Mouse (Mus musculus): ENCODE data around the gene Wfdc5. TPM values are rescaled to one million over a fixed set of nuclear protein-coding genes. Genes with fewer than 3 reads are reported as not detected.

Wfdc5 gene
- polyA plus RNA-seq, 1 experiment from 2014 or later, result not detected

DNA sequence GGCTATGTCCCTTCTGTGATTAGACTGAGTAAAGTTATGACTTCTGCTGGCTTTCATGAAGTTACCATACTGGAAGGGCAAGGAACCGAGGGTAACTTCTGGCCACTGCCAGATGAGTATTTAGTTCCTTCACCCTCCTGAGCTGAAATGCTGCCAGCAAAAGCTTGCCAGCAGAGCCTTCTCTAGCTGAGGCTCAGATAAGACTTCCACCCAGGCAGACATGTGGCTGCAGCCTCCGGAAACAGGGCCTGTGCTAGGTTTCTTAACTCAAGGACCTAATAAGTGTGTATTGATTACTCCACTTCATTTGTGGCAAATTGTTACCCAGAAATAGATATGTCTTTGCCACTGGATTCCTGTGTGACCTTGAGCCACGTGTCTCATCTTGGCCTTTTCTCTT, 9.1 kb downstream of the Wfdc5 start:
- peaks cover 54% of the 10 kb centered on the region for H3K27me3 ChIP-seq
- H3K36me3 ChIP-seq, result no peaks in the 10 kb centered on the region
- H3K4me2 ChIP-seq, result no peak overlapping the region
- H3K4me1 ChIP-seq (replicated peaks), result peaks cover 3% of the 10 kb centered on the region
- H3K9ac ChIP-seq, result no peak overlapping the region
- DNase-seq (no peak), ATAC-seq (ENCODE audit: low read depth) (no peak)
- H3K9me3 ChIP-seq (replicated peaks), result no peaks in the 10 kb centered on the region
- H3K4me3 ChIP-seq (replicated peaks), result no peak overlapping the region
- H3K27ac ChIP-seq, result no peak overlapping the region
- WGBS (ENCODE audit: insufficient replicate concordance), result 40% methylated on average over 3 of the region's 3 CpGs

DNA sequence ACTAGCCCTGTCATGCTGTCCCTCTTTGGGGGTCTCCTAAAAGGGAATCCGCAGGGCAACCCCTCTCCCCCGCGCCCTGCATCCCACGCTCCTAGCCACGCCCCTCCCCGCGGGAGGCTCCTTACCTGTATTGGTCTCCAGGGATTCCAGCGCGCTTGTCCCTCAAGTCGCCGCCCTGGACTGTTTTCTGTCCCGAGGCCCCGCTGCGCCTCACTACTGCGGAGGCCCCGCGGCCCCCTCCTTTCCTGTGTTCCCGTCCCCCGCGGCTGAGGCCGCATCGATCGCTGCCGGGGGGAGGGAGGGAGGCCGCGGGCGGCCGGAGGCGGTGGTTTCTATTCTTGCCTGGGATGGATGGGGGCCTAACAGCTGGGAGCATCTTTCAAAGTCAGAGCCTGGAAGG, 11.6 kb downstream of the Wfdc5 start, which contains the start of gene Kcns1:
Gene Kcns1, minus strand, starts transcription at position 212 of the 400 bp plus-strand sequence.
- Histone ChIP-seq H3K4me1 (replicated peaks) (peaks cover 7% of the 10 kb centered on the region), H3K4me3 (replicated peaks) (peak within 1 kb of the TSS; percentile 28), H3K27ac (no peak within 1 kb of the TSS), H3K9me3 (replicated peaks) (no peaks in the 10 kb centered on the region), H3K27me3 (peaks cover 78% of the 10 kb centered on the region), H3K9ac (no peak within 1 kb of the TSS), H3K4me2 (peak within 1 kb of the TSS; percentile 38), H3K36me3 (no peaks in the 10 kb centered on the region)
- ATAC-seq (ENCODE audit: low read depth) (no peak), DNase-seq (no peak)
- WGBS (ENCODE audit: insufficient replicate concordance), result under 1% methylated on average over 24 of the region's 29 CpGs

DNA sequence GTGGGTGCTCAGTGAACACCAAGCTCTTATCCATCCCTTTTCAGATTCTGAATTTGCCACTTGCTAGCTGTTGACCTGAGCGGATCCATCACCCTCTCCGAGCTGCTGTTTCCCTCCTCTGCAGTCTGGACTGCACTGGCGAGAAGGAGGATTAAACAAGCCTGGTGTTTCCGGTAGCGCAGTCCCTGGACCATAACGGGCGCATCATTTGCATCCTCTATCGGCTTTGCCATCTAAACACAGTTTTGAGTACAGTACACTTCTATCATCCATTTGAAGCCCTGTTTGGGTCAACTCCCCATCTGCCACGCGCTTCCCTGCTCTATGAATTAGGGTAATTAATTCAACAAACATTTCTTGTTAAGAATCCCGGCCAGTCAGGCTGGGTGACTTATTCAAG, 12.2 kb downstream of the Wfdc5 start:
- Histone ChIP-seq H3K36me3 (no peaks in the 10 kb centered on the region), H3K27ac (no peak overlapping the region), H3K4me3 (replicated peaks) (no peak overlapping the region), H3K4me1 (replicated peaks) (peaks cover 7% of the 10 kb centered on the region), H3K27me3 (peaks cover 83% of the 10 kb centered on the region), H3K9me3 (replicated peaks) (no peaks in the 10 kb centered on the region), H3K4me2 (no peak overlapping the region), H3K9ac (no peak overlapping the region)
- 7% methylated on average over 11 of the region's 11 CpGs for WGBS (ENCODE audit: insufficient replicate concordance)
- no peak for DNase-seq
- no peak for ATAC-seq (ENCODE audit: low read depth)

DNA sequence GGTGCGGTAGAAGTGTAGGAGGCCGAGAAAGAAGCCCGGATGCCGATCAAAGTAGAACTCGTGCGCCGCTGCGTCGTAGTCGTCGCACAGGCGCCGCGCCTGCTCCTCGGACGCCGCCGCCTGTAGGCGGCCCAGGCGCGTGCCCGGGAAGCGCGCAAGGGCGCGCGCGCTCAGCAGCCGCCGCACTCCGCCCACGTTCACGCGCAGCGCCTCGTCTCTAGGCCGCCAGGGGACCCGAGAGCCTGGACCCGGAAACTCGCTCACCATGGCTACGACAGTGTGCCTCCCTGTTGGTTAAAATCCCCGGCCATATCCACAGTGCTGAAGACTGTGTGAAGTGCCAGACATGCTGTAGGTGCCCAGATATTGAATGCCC, 14.0 kb downstream of the Wfdc5 start:
- H3K27ac ChIP-seq, result no peak overlapping the region
- peak overlapping the region; percentile 30 for H3K4me3 ChIP-seq (replicated peaks)
- H3K9ac ChIP-seq, result no peak overlapping the region
- 8% methylated on average over 42 of the region's 42 CpGs for WGBS (ENCODE audit: insufficient replicate concordance)
- no peak for DNase-seq
- H3K4me1 ChIP-seq (replicated peaks), result peaks cover 7% of the 10 kb centered on the region
- no peaks in the 10 kb centered on the region for H3K9me3 ChIP-seq (replicated peaks)
- no peaks in the 10 kb centered on the region for H3K36me3 ChIP-seq
- H3K27me3 ChIP-seq, result peaks cover 80% of the 10 kb centered on the region
- H3K4me2 ChIP-seq, result peak overlapping the region; percentile 39
- ATAC-seq (ENCODE audit: low read depth), result no peak

DNA sequence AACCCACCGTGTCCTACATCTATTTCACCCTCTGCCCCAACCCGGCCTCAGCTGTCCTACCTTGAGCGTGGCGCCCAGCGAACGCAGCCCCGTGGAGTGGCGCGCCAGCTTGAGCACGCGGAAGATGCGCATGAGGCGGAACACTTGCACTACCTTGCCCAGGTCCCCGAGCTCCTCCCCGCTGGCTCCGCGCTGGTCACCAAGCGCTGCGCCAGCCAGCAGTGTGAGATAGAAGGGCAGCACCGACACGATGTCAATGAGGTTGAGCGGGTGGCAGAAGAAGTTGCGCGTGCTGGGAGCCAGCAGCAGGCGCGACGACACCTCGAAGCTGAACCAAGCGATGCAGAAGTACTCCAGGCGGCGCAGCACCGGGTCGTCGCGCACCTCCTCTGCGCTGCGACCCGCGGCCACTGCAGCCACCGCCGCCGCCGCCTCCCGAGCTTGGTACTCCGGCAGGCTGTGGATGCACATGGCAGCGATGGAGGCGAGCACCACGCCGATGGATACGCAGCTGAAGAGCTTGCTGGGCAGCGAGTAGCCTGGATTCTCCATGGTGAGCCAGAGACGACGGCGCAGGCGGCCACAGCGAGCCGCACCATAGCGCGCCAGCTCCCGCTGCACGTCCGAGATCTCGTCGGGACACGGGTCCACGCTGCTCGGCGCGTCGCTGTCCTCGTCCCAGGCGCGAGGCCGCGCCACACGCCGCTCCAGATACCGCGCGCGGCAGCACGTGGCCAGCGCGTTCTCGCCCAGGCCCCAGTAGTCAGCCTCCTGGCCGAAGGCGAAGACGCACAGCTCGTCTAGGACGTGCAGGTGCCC, 14.6 kb downstream of the Wfdc5 start:
- peak overlapping the region; percentile 39 for H3K4me2 ChIP-seq
- 12% methylated on average over 90 of the region's 90 CpGs for WGBS (ENCODE audit: insufficient replicate concordance)
- no peak overlapping the region for H3K27ac ChIP-seq
- ATAC-seq (ENCODE audit: low read depth), result no peak
- peaks cover 75% of the 10 kb centered on the region for H3K27me3 ChIP-seq
- no peaks in the 10 kb centered on the region for H3K9me3 ChIP-seq (replicated peaks)
- H3K36me3 ChIP-seq, result no peaks in the 10 kb centered on the region
- peak overlapping the region; percentile 30 for H3K4me3 ChIP-seq (replicated peaks)
- DNase-seq, result no peak
- H3K4me1 ChIP-seq (replicated peaks), result peaks cover 7% of the 10 kb centered on the region
- H3K9ac ChIP-seq, result no peak overlapping the region

DNA sequence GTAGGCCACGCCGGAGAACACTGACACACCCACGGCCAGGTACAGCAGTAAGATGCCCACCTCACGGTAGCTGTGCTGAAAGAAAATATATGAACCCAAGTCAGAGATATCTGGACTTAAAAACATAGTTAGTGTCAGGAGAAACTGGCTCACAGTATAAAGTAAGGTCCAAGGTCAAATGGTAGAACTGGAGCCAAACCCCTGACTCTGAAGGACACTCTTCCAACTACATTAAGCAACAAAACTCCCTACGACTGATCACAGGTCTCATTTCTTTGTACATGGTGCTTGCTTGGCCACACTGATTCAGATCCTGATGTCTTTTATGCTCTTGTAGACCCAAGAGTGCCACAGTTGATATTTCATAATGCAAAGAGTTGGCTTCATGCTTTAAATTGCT, 17.6 kb downstream of the Wfdc5 start:
- Histone ChIP-seq H3K4me2 (no peak overlapping the region), H3K27me3 (peaks cover 47% of the 10 kb centered on the region), H3K27ac (no peak overlapping the region), H3K4me1 (replicated peaks) (peaks cover 7% of the 10 kb centered on the region), H3K9ac (no peak overlapping the region), H3K4me3 (replicated peaks) (no peak overlapping the region), H3K36me3 (no peaks in the 10 kb centered on the region), H3K9me3 (replicated peaks) (no peaks in the 10 kb centered on the region)
- ATAC-seq (ENCODE audit: low read depth) (no peak), DNase-seq (no peak)
- 71% methylated on average over 5 of the region's 5 CpGs for WGBS (ENCODE audit: insufficient replicate concordance)

DNA sequence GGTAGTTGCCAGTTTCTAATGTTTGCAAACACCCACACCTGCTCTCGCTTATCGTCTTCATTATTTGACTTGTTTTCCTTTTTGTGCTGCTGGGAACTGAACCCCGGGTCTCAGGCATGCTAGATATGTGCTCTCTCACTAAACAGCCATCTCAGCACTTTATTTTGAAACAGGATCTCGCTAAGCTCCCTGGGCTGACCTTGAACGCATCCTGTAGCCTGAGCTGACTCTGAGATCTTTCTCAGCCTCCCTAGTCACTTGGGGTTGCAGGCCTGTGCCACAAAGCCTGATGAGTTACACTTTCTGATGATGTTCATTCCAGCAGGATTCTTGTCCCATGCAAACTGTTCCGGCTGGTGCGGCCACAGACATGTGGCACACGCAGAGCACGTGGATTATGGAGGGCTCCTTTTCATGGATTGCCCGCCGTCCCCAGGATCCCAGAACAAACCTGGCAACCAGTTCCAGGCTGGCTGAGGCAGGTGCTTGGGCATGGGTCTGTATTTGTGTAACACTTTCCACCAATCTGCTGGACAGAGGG, 21.0 kb downstream of the Wfdc5 start:
- WGBS (ENCODE audit: insufficient replicate concordance), result 75% methylated on average over 11 of the region's 11 CpGs

DNA sequence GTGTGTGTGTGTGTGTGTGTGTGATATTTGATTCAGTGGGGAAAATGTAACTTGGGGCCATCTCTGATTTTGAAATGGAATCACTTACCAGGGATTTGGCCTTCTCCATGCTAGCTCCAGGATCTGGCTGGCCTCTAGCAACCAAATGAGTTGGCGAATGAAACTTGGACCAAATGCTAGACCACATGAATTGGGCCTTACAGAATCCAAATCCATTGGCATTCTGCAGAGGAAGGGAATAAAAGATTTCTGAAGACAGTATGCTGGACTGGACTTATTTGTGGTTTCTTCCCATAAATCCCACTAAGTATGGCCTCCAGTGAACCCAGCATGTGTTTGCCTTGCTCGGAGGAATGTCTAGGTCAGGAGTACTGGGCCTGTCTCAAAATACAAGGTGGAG, 23.7 kb downstream of the Wfdc5 start:
- Histone ChIP-seq H3K27ac (no peak overlapping the region), H3K9ac (no peak overlapping the region), H3K36me3 (peaks cover 3% of the 10 kb centered on the region; the same call in 1 of the 2 replicates), H3K4me2 (no peak overlapping the region), H3K9me3 (replicated peaks) (no peaks in the 10 kb centered on the region), H3K4me1 (replicated peaks) (no peaks in the 10 kb centered on the region), H3K4me3 (replicated peaks) (no peak overlapping the region), H3K27me3 (no peaks in the 10 kb centered on the region)
- ATAC-seq (ENCODE audit: low read depth), result no peak
- no peak for DNase-seq
- WGBS (ENCODE audit: insufficient replicate concordance), result 72% methylated on average over 2 of the region's 2 CpGs

More for the DNA sequence above, 21.0 kb downstream of the Wfdc5 start:
- Histone ChIP-seq H3K9ac (no peak overlapping the region), H3K36me3 (no peaks in the 10 kb centered on the region), H3K9me3 (replicated peaks) (no peaks in the 10 kb centered on the region), H3K27me3 (peaks cover 14% of the 10 kb centered on the region), H3K4me3 (replicated peaks) (no peak overlapping the region), H3K4me2 (no peak overlapping the region), H3K4me1 (replicated peaks) (no peaks in the 10 kb centered on the region), H3K27ac (no peak overlapping the region)
- no peak for DNase-seq
- no peak for ATAC-seq (ENCODE audit: low read depth)

DNA sequence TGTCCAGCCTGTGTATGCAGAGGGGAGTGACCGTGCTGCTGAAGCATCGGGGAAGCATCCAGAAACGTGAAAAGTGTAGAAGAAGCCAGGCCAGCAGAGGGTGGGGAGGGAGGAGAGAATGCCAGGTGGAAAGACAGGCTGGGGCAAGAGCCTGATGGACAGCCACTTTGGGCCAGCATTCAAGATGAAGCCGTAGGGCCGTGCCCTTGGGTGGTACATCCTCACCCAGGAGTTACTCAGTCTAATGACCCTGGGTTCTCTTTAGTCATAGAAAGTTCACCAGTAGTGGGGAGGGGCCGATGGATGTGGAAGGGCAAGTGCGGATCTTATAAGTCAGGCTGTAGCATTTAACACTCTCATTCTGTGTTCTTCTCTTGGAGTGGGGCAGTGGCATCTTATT, 26.4 kb downstream of the Wfdc5 start:
- no peaks in the 10 kb centered on the region for H3K9me3 ChIP-seq (replicated peaks)
- DNase-seq (no peak), ATAC-seq (ENCODE audit: low read depth) (no peak)
- H3K9ac ChIP-seq, result no peak overlapping the region
- no peaks in the 10 kb centered on the region for H3K27me3 ChIP-seq
- no peak overlapping the region for H3K4me3 ChIP-seq (replicated peaks)
- 82% methylated on average over 7 of the region's 7 CpGs for WGBS (ENCODE audit: insufficient replicate concordance)
- H3K4me1 ChIP-seq (replicated peaks), result no peaks in the 10 kb centered on the region
- H3K27ac ChIP-seq, result no peak overlapping the region
- no peak overlapping the region for H3K4me2 ChIP-seq
- peaks cover 28% of the 10 kb centered on the region for H3K36me3 ChIP-seq

DNA sequence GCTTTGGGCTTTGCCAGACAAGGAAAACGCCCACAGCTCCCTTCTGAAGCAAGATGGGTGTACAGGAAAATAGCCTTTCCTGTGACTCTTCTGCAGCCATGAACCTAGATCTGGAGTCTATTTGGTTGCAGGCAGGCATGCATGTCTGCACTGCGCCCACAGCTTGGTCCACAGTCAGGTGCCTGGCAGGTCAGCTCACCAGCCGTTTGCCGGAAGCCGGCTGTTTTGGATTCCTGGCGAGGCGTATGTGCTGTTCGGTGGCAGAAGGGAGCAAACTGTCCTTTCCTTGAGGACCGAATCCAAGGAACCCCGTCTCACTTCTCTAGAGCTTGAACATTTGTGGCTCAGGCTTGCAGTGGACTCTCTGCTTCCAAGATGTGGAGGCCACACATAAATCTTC, 28.5 kb downstream of the Wfdc5 start:
- H3K4me3 ChIP-seq (replicated peaks), result no peak overlapping the region
- no peak overlapping the region for H3K27ac ChIP-seq
- no peak for DNase-seq
- no peak overlapping the region for H3K9ac ChIP-seq
- no peak for ATAC-seq (ENCODE audit: low read depth)
- H3K27me3 ChIP-seq, result no peaks in the 10 kb centered on the region
- peaks cover 37% of the 10 kb centered on the region for H3K36me3 ChIP-seq
- WGBS (ENCODE audit: insufficient replicate concordance), result 86% methylated on average over 10 of the region's 10 CpGs
- no peaks in the 10 kb centered on the region for H3K9me3 ChIP-seq (replicated peaks)
- H3K4me1 ChIP-seq (replicated peaks), result no peaks in the 10 kb centered on the region
- H3K4me2 ChIP-seq, result no peak overlapping the region

DNA sequence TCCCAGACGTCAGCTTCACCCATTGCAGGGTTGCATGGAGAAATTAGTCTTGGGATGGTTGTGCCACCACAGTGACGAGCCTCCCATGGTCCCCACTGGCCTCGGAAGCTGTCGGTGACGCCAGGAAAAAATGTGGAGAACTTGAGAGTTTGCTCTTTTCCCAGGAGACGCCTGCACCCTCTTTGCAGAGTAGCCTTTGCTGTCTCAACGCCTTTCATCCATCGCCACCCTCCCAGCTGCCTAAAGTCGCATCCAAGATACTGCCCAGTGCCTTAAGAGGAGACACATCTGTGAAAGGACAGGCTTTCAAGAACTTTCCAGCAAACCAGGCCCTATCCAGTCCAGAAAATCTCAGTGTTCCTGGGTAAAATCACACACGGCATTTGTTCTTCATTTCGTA, 30.2 kb downstream of the Wfdc5 start:
- no peaks in the 10 kb centered on the region for H3K9me3 ChIP-seq (replicated peaks)
- H3K36me3 ChIP-seq, result peaks cover 41% of the 10 kb centered on the region
- ATAC-seq (ENCODE audit: low read depth) (no peak), DNase-seq (no peak)
- no peak overlapping the region for H3K4me2 ChIP-seq
- H3K27ac ChIP-seq, result no peak overlapping the region
- no peak overlapping the region for H3K9ac ChIP-seq
- WGBS (ENCODE audit: insufficient replicate concordance), result 82% methylated on average over 11 of the region's 11 CpGs
- no peak overlapping the region for H3K4me3 ChIP-seq (replicated peaks)
- no peaks in the 10 kb centered on the region for H3K27me3 ChIP-seq
- no peaks in the 10 kb centered on the region for H3K4me1 ChIP-seq (replicated peaks)
